Mouse (Mus musculus) large intestine, adult 2 months (tissue): ENCODE results near the gene Rpusd4. TPM values are rescaled to one million over a fixed set of nuclear protein-coding genes. Genes with fewer than 3 reads are reported as not detected.

ENCODE experiments used
- polyA plus RNA-seq: library from polyadenylated mRNA; depleted of rRNA; stranded (reverse); fragments of >200 nt; gene quantifications from 2 replicates; pipeline ENCODE4 v1.2.3, GENCODE M21; 2012; rRNA removed

Rpusd4 gene
- polyA plus RNA-seq, 1 experiment, result 12.4 TPM

Other genes with a start within 250 kb of the Rpusd4 start
- gene St3gal4, start 148.6 kb upstream of the Rpusd4 start, polyA plus RNA-seq, result 235 and 346 TPM in 2 replicates
- gene Dcps, start 91.8 kb upstream of the Rpusd4 start, polyA plus RNA-seq, result 28.3 and 39.7 TPM in 2 replicates
- 59.1 and 69.4 TPM in 2 replicates for gene Srpr, start 67.7 kb upstream of the Rpusd4 start, polyA plus RNA-seq
- 9.0 and 14.4 TPM in 2 replicates for gene Tirap, start 67.6 kb upstream of the Rpusd4 start, polyA plus RNA-seq
- gene Foxred1, start 56.8 kb upstream of the Rpusd4 start, polyA plus RNA-seq, result 22.0 and 25.3 TPM in 2 replicates
- 37.1 and 43.0 TPM in 2 replicates for gene Fam118b, start 60 bp upstream of the Rpusd4 start, polyA plus RNA-seq
- 3.4 and 3.5 TPM in 2 replicates for gene Cdon, start 153.3 kb downstream of the Rpusd4 start, polyA plus RNA-seq